Mouse (Mus musculus) stomach, embryonic 16.5 days (tissue): ENCODE results near the gene Phc2. TPM values are rescaled to one million over a fixed set of nuclear protein-coding genes. Genes with fewer than 3 reads are reported as not detected.

ENCODE experiments used
- ATAC-seq: fragments of 200-750 bp; cut with Nextera tagmentation; 2 replicates; pipeline ENCODE4 v1.8.0; 2017; ENCODE audit warnings: moderate number of reproducible peaks, moderate TSS enrichment; ENCODE audit not compliant: insufficient read depth, low FRiP score
- H3K27ac ChIP-seq: fragments of 300-500 bp; sonication (generic); 2 replicates; pipeline ENCODE4 v1.5.1; 2014; ENCODE audit warnings: low read length
- H3K27me3 ChIP-seq: fragments of 300-500 bp; sonication (generic); 2 replicates; pipeline ENCODE4 v1.6.1; 2014; ENCODE audit warnings: low read length, control low read depth, mixed read lengths; ENCODE audit not compliant: control insufficient read depth, insufficient read depth
- H3K36me3 ChIP-seq: fragments of 300-500 bp; sonication (generic); 2 replicates; pipeline ENCODE4 v1.6.1; 2014; ENCODE audit warnings: low read length; ENCODE audit not compliant: control insufficient read depth, insufficient read depth
- H3K4me1 ChIP-seq: fragments of 300-500 bp; sonication (generic); 2 replicates; pipeline ENCODE4 v1.6.1; 2014; ENCODE audit warnings: low read length, control low read depth, mixed read lengths; ENCODE audit not compliant: control insufficient read depth, insufficient read depth
- H3K4me2 ChIP-seq: fragments of 300-500 bp; sonication (generic); 2 replicates; pipeline ENCODE4 v1.6.1; 2014; ENCODE audit warnings: low read depth, low read length, mixed read lengths
- H3K4me3 ChIP-seq: fragments of 300-500 bp; sonication (generic); replicated peaks from 2 replicates; pipeline ENCODE4 v1.5.1; 2014; ENCODE audit warnings: mild to moderate bottlenecking, low read length
- H3K9ac ChIP-seq: fragments of 300-500 bp; sonication (generic); 2 replicates; pipeline ENCODE4 v1.6.1; 2014; ENCODE audit warnings: low read length
- H3K9me3 ChIP-seq: fragments of 300-500 bp; sonication (generic); replicated peaks from 2 replicates; pipeline ENCODE4 v1.6.1; 2016; ENCODE audit warnings: low read length, control low read depth; ENCODE audit not compliant: control insufficient read depth
- WGBS: fragments of 180-500 bp; shearing (Covaris S2); extraction: QIAGEN DNeasy Blood & Tissue Kit; methylation state at CpG from one replicate; pipeline ENCODE4 v1.1.7; 2014; 5-methylcytosine and 5-hydroxymethylcytosine counted together
- polyA plus RNA-seq: library from polyadenylated mRNA; unstranded; fragments of >200 nt; fragmentation: Nextera tagmentation; extraction: Ambion mirVana; gene quantifications from 2 replicates; pipeline ENCODE4 v1.2.1, GENCODE M21; 2015

Gene Phc2
- polyA plus RNA-seq, 1 experiment from 2014 or later, result 12.7 TPM

DNA sequence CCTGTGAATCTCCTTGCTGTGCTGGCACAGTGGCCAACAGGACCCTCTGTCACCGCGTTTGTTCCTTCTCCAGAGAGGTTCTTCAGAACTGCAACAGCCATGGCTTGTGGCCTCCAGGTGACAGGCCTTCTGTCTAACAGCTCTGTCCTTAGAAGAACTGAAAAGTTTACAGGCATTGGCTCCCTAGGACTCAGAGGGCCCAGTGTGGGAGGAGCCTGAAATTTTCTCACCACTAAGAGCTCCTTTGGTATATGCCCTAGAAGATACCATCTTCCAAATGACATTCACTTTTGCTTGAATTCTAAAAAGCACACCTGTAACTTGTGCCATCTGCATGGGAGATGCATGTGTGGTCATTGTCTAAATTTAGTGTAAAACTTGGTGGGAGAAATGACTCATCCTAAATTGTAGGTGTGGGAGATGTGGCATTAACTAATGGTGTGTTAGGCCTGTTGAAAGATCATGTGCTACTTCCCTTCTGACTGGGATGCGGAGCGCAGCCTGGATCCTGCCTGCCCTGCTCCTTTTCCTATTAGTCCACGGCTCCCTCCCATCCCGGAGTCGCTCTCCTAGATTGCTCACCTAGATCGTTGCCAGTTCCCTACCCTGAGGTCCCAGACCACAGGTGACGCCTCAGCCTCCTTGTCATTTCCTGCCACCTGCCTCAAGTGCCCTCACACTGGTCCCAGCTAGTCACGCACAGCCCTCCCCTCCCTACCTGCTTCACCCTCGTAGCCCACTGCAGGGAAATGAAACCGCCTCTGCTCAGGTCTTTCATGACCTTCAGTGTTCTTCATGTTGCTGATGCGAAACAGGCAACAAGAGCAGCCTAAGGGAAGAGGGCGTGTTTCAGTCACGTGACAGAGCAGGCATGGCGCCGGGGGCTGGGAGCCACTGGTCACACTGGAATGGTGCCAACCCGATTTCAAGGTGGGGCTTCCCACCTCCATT, 80.5 kb downstream of the Phc2 start:
- 69% methylated on average over 18 of the region's 18 CpGs for WGBS
- Histone ChIP-seq H3K9me3 (no peaks in the 10 kb centered on the region), H3K27me3 (no peaks in the 10 kb centered on the region), H3K4me1 (peaks cover 79% of the 10 kb centered on the region), H3K4me3 (no peak overlapping the region), H3K9ac (peak overlapping the region; percentile 6; the same call in 1 of the 2 replicates), H3K36me3 (no peaks in the 10 kb centered on the region), H3K27ac (peak overlapping the region; percentile 28), H3K4me2 (no peak overlapping the region; the same call in 1 of the 2 replicates)
- ATAC-seq, result no peak; the same call in 1 of the 2 replicates

DNA sequence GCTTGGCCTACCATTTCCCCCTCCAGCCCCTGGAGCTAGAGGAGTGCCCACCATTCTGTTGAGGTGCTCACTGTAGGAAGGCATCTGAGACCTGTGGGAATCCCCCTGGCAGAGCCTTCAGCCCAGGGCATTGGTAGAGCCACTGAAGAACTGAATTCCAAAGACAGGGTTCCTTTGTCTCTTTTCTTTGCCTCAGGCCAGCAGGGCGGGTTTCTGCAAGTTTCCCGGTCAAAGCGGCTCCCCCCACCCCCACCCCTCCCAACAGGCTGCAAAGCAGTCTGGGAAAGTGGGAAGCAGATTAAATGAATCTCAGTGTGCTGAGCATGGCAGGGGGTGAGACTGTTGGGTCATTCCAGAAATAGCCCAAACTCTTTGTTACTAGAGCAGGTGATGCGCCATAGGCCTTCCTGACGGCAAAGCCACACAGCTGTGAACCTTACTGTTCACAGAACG, 82.7 kb downstream of the Phc2 start:
- H3K4me2 ChIP-seq, result no peak overlapping the region
- peak overlapping the region; percentile 85 for H3K27ac ChIP-seq
- ATAC-seq, result no peak
- peak overlapping the region; percentile 49; the same call in 1 of the 2 replicates for H3K9ac ChIP-seq
- no peaks in the 10 kb centered on the region for H3K36me3 ChIP-seq
- H3K4me1 ChIP-seq, result peaks cover 71% of the 10 kb centered on the region
- no peaks in the 10 kb centered on the region for H3K27me3 ChIP-seq
- no peaks in the 10 kb centered on the region for H3K9me3 ChIP-seq
- WGBS, result 35% methylated on average over 6 of the region's 6 CpGs
- no peak overlapping the region for H3K4me3 ChIP-seq

DNA sequence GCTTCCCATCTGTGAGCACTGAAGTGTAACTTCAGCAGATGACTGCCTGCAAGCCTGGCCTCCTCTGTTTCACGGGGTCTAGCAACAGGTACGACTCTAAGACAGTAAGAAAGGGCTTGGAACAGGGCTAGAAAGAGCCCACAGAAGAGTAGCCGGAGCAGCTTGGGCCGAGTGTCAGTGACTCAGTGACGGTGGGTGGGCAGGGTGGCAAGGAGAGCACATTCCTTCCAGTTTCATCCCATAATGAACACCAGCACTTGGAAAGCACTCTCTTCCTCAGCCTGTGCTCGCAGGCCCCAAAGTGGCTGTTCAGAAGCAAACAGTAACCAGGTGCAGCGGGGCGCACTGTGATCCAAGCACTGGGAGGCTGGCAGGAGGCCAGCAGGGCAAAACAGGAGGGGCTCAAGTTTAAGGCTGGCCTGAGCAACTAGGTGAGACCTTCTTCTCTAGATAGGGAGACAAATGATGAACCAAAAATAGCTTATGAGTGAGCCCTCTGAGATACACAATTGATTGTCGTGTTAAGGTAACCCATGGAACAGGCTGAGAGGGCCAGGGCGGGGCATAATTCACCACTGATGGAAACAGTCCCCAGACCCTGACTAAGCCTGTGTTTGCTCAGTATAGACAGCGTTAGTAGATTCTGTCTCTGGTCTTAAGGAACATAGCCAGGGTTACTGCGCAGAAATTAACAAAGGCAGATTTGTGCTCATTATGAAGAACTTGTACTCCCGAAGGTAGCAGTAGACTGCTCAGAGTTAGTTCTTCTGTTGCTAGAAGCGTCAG, 83.5 kb downstream of the Phc2 start:
- peak overlapping the region; percentile 85 for H3K27ac ChIP-seq
- ATAC-seq, result peak; percentile 53; the same call in 1 of the 2 replicates
- H3K4me2 ChIP-seq, result peak overlapping the region; percentile 32
- peaks cover 70% of the 10 kb centered on the region for H3K4me1 ChIP-seq
- 50% methylated on average over 14 of the region's 14 CpGs for WGBS
- H3K36me3 ChIP-seq, result no peaks in the 10 kb centered on the region
- H3K4me3 ChIP-seq, result no peak overlapping the region
- no peaks in the 10 kb centered on the region for H3K9me3 ChIP-seq
- H3K27me3 ChIP-seq, result no peaks in the 10 kb centered on the region
- H3K9ac ChIP-seq, result no peak overlapping the region

DNA sequence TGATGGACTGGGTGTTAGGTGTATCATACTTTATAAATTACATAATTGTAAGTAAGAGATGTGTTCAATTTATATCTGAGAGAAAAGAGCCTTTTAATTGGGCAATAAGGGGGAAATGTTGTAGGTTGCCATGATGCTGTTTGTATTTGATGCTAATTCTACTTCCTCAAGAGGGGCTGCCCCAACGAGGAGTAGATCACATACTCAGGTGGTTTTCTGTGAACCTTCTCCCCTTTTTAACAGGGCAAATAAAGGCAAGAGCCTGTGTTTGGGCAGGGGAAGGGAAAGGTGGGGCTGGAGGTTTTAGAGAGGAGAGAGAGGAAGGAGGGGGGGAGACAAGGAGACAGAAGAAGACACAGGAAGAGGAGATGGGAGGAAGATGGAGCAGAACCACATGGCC, 86.4 kb downstream of the Phc2 start:
- Histone ChIP-seq H3K27me3 (no peaks in the 10 kb centered on the region), H3K9me3 (no peaks in the 10 kb centered on the region), H3K4me1 (peaks cover 42% of the 10 kb centered on the region), H3K4me3 (no peak overlapping the region), H3K27ac (no peak overlapping the region), H3K9ac (no peak overlapping the region), H3K36me3 (peaks cover 19% of the 10 kb centered on the region), H3K4me2 (no peak overlapping the region)
- ATAC-seq, result no peak
- 25% methylated on average over 1 of the region's 1 CpGs for WGBS

DNA sequence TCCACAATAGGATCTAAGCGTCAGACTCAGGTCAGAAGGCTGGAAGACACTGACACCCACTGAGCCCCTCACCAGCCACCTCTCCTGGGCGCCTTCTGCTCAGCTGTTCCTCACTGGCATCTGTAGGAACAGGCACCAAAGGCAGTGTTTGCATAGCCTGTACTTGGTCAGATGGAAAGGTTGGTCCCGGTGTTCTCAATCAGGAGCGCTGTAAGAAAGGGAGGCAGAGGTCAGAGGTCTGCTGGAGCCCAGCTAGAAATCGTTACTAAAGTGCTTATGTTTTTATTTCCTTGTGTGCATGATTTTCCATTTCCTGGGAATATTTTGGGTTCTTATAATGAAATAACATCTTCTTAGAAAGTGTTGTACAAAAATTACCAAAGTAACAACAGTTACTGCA, 87.4 kb downstream of the Phc2 start:
- Histone ChIP-seq H3K4me3 (no peak overlapping the region), H3K4me1 (peaks cover 31% of the 10 kb centered on the region), H3K9ac (no peak overlapping the region), H3K9me3 (no peaks in the 10 kb centered on the region), H3K4me2 (no peak overlapping the region), H3K27me3 (no peaks in the 10 kb centered on the region), H3K27ac (peak overlapping the region; percentile 55), H3K36me3 (peaks cover 24% of the 10 kb centered on the region)
- ATAC-seq, result no peak
- WGBS, result 36% methylated on average over 5 of the region's 5 CpGs

DNA sequence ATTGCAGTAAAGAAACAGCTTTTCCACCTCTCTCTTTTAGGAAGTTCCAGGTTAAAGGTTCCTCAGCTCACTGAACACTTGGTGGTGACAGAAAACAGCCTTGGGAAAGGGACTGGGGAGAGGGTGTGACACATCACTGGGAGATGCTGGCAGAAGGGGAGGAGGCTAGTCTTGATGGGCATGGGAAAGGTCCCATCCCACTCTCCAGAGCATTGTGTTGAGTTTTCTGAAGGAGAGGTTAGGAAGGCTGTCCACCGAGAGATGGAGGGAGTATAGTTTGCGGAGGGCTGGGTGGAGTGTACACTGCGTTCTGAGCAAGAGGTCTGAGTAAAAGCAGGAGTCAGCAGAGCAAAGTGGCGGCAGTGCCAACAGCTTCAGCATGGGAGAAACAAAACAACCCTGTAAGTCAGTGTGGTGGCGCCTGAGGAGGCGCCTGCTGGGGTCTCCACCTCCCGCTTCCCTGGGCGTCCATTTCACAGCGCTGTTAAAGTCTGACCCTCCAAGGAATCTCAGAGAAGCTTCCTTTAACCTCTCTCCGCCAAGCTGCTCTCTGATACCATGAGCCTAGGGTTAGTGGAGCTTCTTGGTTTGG, 88.0 kb downstream of the Phc2 start:
- H3K27me3 ChIP-seq, result no peaks in the 10 kb centered on the region
- H3K27ac ChIP-seq, result no peak overlapping the region
- H3K4me3 ChIP-seq, result no peak overlapping the region
- H3K9me3 ChIP-seq, result no peaks in the 10 kb centered on the region
- WGBS, result 55% methylated on average over 10 of the region's 10 CpGs
- no peak overlapping the region for H3K4me2 ChIP-seq
- peaks cover 26% of the 10 kb centered on the region for H3K4me1 ChIP-seq
- peaks cover 24% of the 10 kb centered on the region for H3K36me3 ChIP-seq
- H3K9ac ChIP-seq, result no peak overlapping the region; the same call in 1 of the 2 replicates
- no peak for ATAC-seq

DNA sequence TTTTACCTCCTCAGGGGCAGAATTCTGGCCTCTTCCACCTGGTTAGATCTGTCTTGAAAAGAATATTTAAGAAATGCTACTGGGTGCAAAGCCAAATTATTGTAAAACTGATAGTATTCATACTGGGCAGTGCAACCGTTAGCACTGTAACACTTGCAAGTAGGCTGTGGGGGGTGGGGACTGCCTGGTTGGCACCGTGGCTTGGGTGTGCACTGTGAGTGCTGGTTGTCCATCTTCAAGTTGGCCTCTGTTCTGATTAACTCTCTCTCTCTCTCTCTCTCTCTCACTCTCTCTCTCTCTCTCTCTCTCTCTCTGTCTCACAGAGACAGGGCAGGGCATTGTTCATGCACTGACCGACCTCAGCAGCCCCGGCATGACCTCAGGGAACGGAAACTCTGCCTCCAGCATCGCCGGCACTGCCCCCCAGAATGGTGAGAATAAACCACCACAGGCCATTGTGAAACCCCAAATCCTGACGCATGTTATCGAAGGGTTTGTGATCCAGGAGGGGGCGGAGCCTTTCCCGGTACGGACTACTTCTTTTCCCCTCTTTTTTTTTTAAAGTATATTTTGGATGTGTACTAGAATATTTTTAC, 88.6 kb downstream of the Phc2 start:
- WGBS, result 78% methylated on average over 12 of the region's 12 CpGs
- Histone ChIP-seq H3K4me1 (peaks cover 22% of the 10 kb centered on the region), H3K36me3 (peaks cover 28% of the 10 kb centered on the region), H3K27ac (no peak overlapping the region), H3K4me3 (no peak overlapping the region), H3K9me3 (no peaks in the 10 kb centered on the region), H3K9ac (no peak overlapping the region), H3K27me3 (no peaks in the 10 kb centered on the region), H3K4me2 (no peak overlapping the region)
- ATAC-seq, result no peak

DNA sequence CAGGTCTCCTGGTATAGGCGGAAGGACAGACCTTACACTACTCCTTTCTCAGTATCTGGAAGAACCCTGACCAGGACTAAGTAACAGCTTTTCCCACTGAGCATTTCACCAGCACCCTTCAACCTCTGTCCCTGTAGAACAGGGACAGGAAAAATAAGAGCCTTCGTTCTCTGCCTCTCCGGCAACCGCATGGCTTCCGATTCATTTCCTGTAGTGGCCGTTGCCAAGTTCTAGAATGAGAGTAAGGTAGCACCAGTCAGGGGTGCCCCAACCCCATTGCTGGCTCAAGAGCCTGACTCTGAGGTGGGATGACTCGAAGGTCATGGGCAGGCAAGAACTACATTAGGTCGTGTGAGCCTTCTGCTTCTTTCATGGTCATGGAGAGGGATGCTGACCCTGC, 90.7 kb downstream of the Phc2 start:
- no peak for ATAC-seq
- Histone ChIP-seq H3K9ac (no peak overlapping the region), H3K4me2 (no peak overlapping the region), H3K36me3 (peaks cover 36% of the 10 kb centered on the region), H3K4me3 (no peak overlapping the region), H3K4me1 (peaks cover 17% of the 10 kb centered on the region), H3K27ac (no peak overlapping the region), H3K27me3 (no peaks in the 10 kb centered on the region), H3K9me3 (no peaks in the 10 kb centered on the region)
- 81% methylated on average over 8 of the region's 8 CpGs for WGBS
